Mouse (Mus musculus): Measurements from ENCODE around the gene Ulk3. TPM values are rescaled to one million over a fixed set of nuclear protein-coding genes. Genes with fewer than 3 reads are reported as not detected.

Gene Ulk3
- 98.6 TPM for polyA plus RNA-seq (2017; shearing (Covaris generic))

DNA sequence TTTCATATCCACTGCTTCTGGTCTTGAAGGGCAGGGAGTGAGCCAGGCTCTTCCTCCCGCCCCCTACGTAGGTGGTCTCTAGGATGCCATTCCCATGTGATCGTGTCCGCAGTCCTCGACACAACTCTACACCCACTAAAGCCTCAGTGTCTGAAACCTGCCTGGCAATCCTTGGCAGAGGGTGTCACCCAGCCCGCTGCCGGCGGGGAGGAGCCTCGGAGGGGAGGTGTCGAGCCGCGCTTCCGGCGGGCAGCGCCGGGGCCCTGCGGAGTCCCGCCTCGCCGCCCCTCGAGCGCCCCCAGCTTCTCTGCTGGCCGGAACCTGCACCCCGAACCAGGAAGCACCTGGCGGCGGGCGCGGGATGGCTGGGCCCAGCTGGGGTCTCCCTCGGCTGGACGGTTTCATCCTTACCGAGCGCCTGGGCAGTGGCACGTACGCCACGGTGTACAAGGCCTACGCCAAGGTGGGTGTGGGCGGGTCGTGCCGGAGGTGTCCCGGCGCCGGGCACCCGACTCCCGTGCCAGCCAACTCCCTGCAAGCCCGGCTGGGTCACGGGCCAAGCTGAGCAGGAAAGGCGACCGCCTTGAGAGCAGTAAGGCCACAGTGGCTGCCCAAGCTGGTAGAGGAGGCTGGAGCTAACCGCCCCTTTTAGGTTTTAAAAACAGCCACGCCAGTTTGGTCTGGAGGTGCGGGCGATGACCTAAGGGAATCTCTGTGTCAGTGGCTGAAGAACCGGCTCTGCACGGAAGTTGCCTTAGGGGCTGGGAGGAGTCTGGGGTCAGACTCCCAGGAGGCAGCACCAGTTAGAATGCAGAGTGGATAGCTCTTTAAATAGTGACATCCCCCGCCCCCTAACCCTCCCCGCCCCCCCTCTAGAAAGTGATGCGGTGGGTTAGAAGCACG, at the start of gene Ulk3:
Gene Ulk3, plus strand, starts transcription at position 229 of the 903 bp plus-strand sequence.

DNA sequence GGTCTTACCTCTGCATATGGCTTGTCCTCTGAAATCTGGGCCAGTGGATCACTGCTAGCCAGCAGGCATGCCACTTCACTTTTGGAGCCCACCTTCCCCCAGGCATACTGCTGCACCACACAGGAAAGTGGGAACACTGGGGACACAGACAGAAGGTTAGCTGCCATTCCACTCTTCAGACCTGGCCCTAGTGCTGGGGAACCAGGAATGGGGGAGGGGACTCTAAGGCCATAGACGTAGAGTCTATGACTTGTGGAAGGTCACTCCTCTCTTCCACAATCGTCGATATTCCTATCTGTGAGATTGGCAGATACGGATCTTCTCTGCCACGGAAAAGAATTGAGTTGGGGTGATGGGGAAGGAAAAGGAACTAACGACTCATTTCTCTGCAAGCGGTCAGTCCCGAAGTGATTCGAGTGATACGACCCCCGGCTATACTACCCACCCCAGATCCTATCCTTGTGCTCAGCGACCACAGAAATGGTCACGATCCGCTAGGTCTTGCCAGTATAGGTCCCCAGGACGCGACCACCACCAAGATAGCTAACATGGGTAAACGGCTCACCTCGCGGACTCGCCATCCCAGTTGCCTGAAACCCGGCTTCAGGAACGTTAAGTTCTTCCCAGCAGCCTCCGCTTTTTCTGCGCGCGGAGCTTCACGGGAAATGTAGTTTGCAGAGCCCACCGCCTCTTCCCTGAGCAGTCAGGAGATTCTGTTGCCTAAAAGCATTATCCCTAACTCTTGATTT, 36.9 kb upstream of the Ulk3 start, which contains the start of gene Mpi:
Gene Mpi, minus strand, starts transcription at position 625 of the 749 bp plus-strand sequence.

GRCm38 (mm10) chr9:57560861-57561710, 28.2 kb upstream of the Ulk3 start, which contains the start of gene Scamp2:
Gene Scamp2, plus strand, starts transcription at chr9:57560943.

DNA sequence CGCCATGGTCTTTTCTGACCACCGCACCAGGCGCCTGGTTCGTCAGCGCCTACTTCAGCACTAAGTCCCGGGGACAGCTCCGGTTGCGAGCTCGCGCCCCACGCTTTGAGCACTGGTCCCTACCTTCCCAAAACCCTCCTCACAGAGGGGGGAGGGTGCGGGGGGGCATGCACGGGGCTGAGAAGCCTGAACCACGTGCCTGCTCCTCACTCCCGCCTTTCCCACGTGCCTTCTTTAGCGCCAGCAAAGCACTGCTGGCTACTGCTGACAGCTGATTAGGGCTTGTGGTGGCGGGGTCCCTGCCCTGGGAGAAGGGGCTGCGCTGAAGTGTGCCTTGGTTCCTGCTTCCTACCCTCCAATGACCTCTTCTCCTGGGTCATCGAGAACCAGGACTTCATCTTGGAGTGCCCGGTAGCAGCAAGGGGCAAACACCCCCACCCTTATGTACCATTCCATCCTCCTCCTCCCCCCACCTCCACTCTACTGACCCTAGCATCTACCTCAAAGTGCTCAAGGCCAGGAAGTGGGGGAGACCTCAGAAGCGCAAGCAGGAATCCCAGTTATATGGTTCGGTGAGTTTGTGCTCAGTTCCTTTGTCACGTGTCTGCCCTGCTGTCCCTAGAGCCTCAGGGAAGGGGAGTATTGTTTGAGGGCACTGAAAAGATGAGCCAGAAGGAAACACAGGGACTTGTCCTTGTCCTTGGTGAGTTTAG, 17.0 kb downstream of the Ulk3 start, which contains the start of gene Cplx3:
Gene Cplx3, minus strand, starts transcription at position 143 of the 713 bp plus-strand sequence.

GRCm38 (mm10) chr9:57620674-57621073, 31.4 kb downstream of the Ulk3 start, which contains the start of gene Lman1l:
Gene Lman1l, minus strand, starts transcription at chr9:57620774.

Other genes with a start within 250 kb of the Ulk3 start
- 185 TPM for gene Ppcdc, start 149.3 kb upstream of the Ulk3 start, polyA plus RNA-seq (2017; shearing (Covaris generic))
- 0.73 TPM for gene Scamp5, start 121.4 kb upstream of the Ulk3 start, polyA plus RNA-seq (2017; shearing (Covaris generic))
- gene Rpp25, start 85.4 kb upstream of the Ulk3 start, polyA plus RNA-seq (2017; shearing (Covaris generic)) = not detected
- gene Cox5a, start 68.2 kb upstream of the Ulk3 start, polyA plus RNA-seq (2017; shearing (Covaris generic)) = 235 TPM
- gene Fam219b, start 51.9 kb upstream of the Ulk3 start, polyA plus RNA-seq (2017; shearing (Covaris generic)) = 16.4 TPM
- 22.8 TPM for gene Mpi, start 36.7 kb upstream of the Ulk3 start, polyA plus RNA-seq (2017; shearing (Covaris generic))
- 121 TPM for gene Scamp2, start 28.5 kb upstream of the Ulk3 start, polyA plus RNA-seq (2017; shearing (Covaris generic))
- gene Cplx3, start 16.8 kb downstream of the Ulk3 start, polyA plus RNA-seq (2017; shearing (Covaris generic)) = not detected
- 0.20 TPM for gene Lman1l, start 31.3 kb downstream of the Ulk3 start, polyA plus RNA-seq (2017; shearing (Covaris generic))
- 193 TPM for gene Csk, start 64.2 kb downstream of the Ulk3 start, polyA plus RNA-seq (2017; shearing (Covaris generic))
- not detected for gene Cyp1a2, start 94.3 kb downstream of the Ulk3 start, polyA plus RNA-seq (2017; shearing (Covaris generic))
- gene Cyp1a1, start 98.5 kb downstream of the Ulk3 start, polyA plus RNA-seq (2017; shearing (Covaris generic)) = 1.0 TPM
- 58.7 TPM for gene Edc3, start 119.1 kb downstream of the Ulk3 start, polyA plus RNA-seq (2017; shearing (Covaris generic))
- gene Clk3, start 176.4 kb downstream of the Ulk3 start, polyA plus RNA-seq (2017; shearing (Covaris generic)) = 183 TPM
- gene Arid3b, start 247.3 kb downstream of the Ulk3 start, polyA plus RNA-seq (2017; shearing (Covaris generic)) = 56.3 TPM